Mouse (Mus musculus) forebrain, embryonic 14.5 days (tissue): ENCODE results near the gene Zfp966. TPM values are rescaled to one million over a fixed set of nuclear protein-coding genes. Genes with fewer than 3 reads are reported as not detected.
"Not testable (repeated sequence)": the region's sequence is repeated elsewhere in the genome, so short reads cannot be mapped to it uniquely, and the experiment has no call there.

Source experiments
- ATAC-seq: fragments of 200-750 bp; cut with Nextera tagmentation; 2 replicates; pipeline ENCODE4 v1.8.0; 2017; ENCODE audit warnings: mild to moderate bottlenecking, moderate library complexity
- DNase-seq: peaks from one replicate; pipeline ENCODE4 v3.0.0-alpha.2; 2015; ENCODE audit warnings: low spot score
- H3K27ac ChIP-seq: fragments of 300-500 bp; sonication (generic); 2 replicates; pipeline ENCODE4 v1.5.1; 2014; ENCODE audit warnings: low read depth, mild to moderate bottlenecking, control low read depth, low read length, moderate library complexity
- H3K27me3 ChIP-seq: fragments of 300-500 bp; sonication (generic); replicated peaks from 2 replicates; pipeline ENCODE4 v1.6.1; 2014; ENCODE audit warnings: low read length, control low read depth, mixed read lengths; ENCODE audit not compliant: control insufficient read depth, insufficient read depth
- H3K36me3 ChIP-seq: fragments of 300-500 bp; sonication (generic); 2 replicates; pipeline ENCODE4 v1.6.1; 2014; ENCODE audit warnings: low read length, control low read depth; ENCODE audit not compliant: control insufficient read depth, insufficient read depth
- H3K4me1 ChIP-seq: fragments of 300-500 bp; sonication (generic); 2 replicates; pipeline ENCODE4 v1.6.1; 2014; ENCODE audit warnings: antibody characterized with exemption, low read length, control low read depth; ENCODE audit not compliant: control insufficient read depth, insufficient read depth
- H3K4me2 ChIP-seq: fragments of 300-500 bp; sonication (generic); 2 replicates; pipeline ENCODE4 v1.6.1; 2014; ENCODE audit warnings: mild to moderate bottlenecking, control low read depth, low read length
- H3K4me3 ChIP-seq: fragments of 300-500 bp; sonication (generic); 2 replicates; pipeline ENCODE4 v1.5.1; 2014; ENCODE audit warnings: low read depth, low read length, control low read depth
- H3K9ac ChIP-seq: fragments of 300-500 bp; sonication (generic); 2 replicates; pipeline ENCODE4 v1.6.1; 2014; ENCODE audit warnings: mild to moderate bottlenecking, low read length, control low read depth, moderate library complexity
- H3K9me3 ChIP-seq: fragments of 300-500 bp; sonication (generic); replicated peaks from 2 replicates; pipeline ENCODE4 v1.6.1; 2016; ENCODE audit warnings: low read length, control low read depth, mixed read lengths; ENCODE audit not compliant: control insufficient read depth
- WGBS: fragments of 180-500 bp; shearing (Covaris S2); extraction: QIAGEN DNeasy Blood & Tissue Kit; methylation state at CpG from one replicate; pipeline ENCODE4 v1.1.7; 2014; 5-methylcytosine and 5-hydroxymethylcytosine counted together
- polyA plus RNA-seq: library from polyadenylated mRNA; unstranded; fragments of >200 nt; fragmentation: Nextera tagmentation; extraction: Ambion mirVana; gene quantifications from 2 replicates; pipeline ENCODE4 v1.2.1, GENCODE M21; 2014

The Zfp966 gene
- polyA plus RNA-seq = 1.9 and 2.4 TPM in 2 replicates

GRCm38 (mm10) chr2:175931000-175931399 lies at the start of gene Zfp966:
TSS of gene Zfp966 (minus strand) at chr2:175931100.
- not testable (repeated sequence) for H3K4me1 ChIP-seq

GRCm38 (mm10) chr2:175965031-175965430 lies 34.1 kb upstream of the Zfp966 start, which contains the start of gene Gm2026:
TSS of gene Gm2026 (plus strand) at chr2:175965331.
- WGBS = no CpG with 5 or more reads among the region's 4 CpGs
- not testable (repeated sequence) for DNase-seq, H3K4me1 ChIP-seq, H3K4me3 ChIP-seq, H3K9ac ChIP-seq, H3K9me3 ChIP-seq, H3K27me3 ChIP-seq, H3K36me3 ChIP-seq, H3K27ac ChIP-seq, H3K4me2 ChIP-seq, ATAC-seq

More at GRCm38 (mm10) chr2:175931000-175931399, at the start of gene Zfp966:
- DNase-seq, H3K9me3 ChIP-seq, H3K9ac ChIP-seq, H3K27ac ChIP-seq, H3K27me3 ChIP-seq, H3K36me3 ChIP-seq, H3K4me3 ChIP-seq, ATAC-seq, H3K4me2 ChIP-seq: not testable (repeated sequence)
- WGBS = no CpG with 5 or more reads among the region's 6 CpGs

DNA sequence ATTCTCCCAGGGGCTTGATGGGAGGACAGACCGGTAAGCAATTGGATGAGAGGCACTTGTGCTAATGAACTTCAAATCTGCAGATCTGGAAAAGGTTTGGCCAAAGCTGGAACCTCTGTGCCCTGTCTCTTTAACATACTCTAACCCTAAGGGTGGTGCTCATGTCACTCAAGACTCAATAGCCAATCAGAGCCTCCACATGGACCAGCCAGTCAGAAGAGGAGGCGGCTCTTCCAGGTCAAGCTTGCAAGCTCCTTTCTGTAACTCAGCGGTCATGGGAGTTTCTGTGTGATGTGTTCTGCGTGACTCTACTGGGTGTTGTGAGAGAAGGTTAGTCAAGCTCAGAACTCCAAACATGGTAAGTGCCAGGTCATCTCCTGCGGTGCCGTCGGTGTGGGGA lies 61.9 kb downstream of the Zfp966 start, which contains the start of gene Gm6710:
Gm6710 (plus strand) TSS at position 196 of the 400 bp plus-strand sequence.
- no CpG with 5 or more reads among the region's 7 CpGs for WGBS
- H3K4me3 ChIP-seq, H3K36me3 ChIP-seq, H3K4me2 ChIP-seq, DNase-seq, H3K4me1 ChIP-seq, H3K27ac ChIP-seq, H3K9me3 ChIP-seq, H3K9ac ChIP-seq, ATAC-seq, H3K27me3 ChIP-seq: not testable (repeated sequence)

Other genes starting within 250 kb of the Zfp966 start
- gene Zfp969, start 227.5 kb downstream of the Zfp966 start, polyA plus RNA-seq = 10.3 and 20.3 TPM in 2 replicates
- not detected in 2 replicates for gene Gm2007, start 189.6 kb downstream of the Zfp966 start, polyA plus RNA-seq
- gene Gm14288, start 130.0 kb downstream of the Zfp966 start, polyA plus RNA-seq = 2.5 and 4.7 TPM in 2 replicates
- gene Gm6710, start 61.9 kb downstream of the Zfp966 start, polyA plus RNA-seq = 33.0 and 35.6 TPM in 2 replicates
- 24.1 and 24.6 TPM in 2 replicates for gene Gm2026, start 34.2 kb upstream of the Zfp966 start, polyA plus RNA-seq
- gene Gm2004, start 218.7 kb upstream of the Zfp966 start, polyA plus RNA-seq = 0.47 and 0.70 TPM in 2 replicates